In the genomic region with DNA sequence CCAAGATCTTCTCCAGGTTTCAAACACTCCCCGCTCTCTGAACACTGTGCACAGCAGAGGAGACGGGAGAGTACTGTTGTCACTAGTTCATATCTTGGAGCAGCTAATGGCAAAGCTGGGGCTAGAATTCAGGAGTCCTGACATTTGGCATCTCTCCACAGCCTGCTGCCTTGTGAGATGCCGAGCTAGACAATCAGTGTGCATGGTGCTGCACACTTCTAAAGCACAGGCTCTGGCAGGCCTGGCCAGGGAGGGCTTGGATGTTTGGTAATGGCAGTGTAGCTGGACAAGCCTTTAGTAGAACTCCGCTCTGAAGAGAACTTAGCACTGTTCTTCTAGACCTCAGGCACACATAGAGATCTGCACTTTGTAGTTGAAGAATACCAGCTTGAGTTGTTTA, we compare ENCODE assay signal across 22 mouse cellular contexts. TPM values are rescaled to one million over a fixed set of nuclear protein-coding genes. Genes with fewer than 3 reads are reported as not detected.
DNase-seq lines count a peak whose midpoint lies in the region; ATAC-seq and TF ChIP-seq lines count a peak whose summit lies in the region.
"Had no signal": no experiment of that assay in that cellular context is flagged by ENCODE, and none has a peak within 500 bp of the region (broad histone marks: within the 10 kb centered on the region; RNA-seq: fewer than 3 reads in every experiment).

No protein-coding gene starts in this region.

- H3K4me3 ChIP-seq in forebrain, embryonic 10.5 days = no peak overlapping the region
- H3K4me3 ChIP-seq in forebrain, embryonic 12.5 days (replicated peaks) = no peak overlapping the region
- H3K4me3 ChIP-seq in midbrain, postnatal 0 days (ENCODE audit: low read depth, low read length) = no peak overlapping the region
- H3K4me3 ChIP-seq in midbrain, embryonic 10.5 days = no peak overlapping the region
- H3K4me3 ChIP-seq: heart, adult 2 months; hindbrain, embryonic 12.5 days; limb, embryonic 12.5 days; midbrain, embryonic 12.5 days had no signal

- no peaks in the 10 kb centered on the region for H3K9me3 ChIP-seq in forebrain, embryonic 10.5 days
- no peaks in the 10 kb centered on the region for H3K9me3 ChIP-seq in forebrain, embryonic 12.5 days
- H3K9me3 ChIP-seq in midbrain, postnatal 0 days (ENCODE audit: low read length) = no peaks in the 10 kb centered on the region
- H3K9me3 ChIP-seq in midbrain, embryonic 10.5 days (replicated peaks) = no peaks in the 10 kb centered on the region
- H3K9me3 ChIP-seq: hindbrain, embryonic 12.5 days; limb, embryonic 12.5 days; midbrain, embryonic 12.5 days had no signal

- no peak for ATAC-seq in forebrain, embryonic 12.5 days (ENCODE audit: low FRiP score)
- ATAC-seq in midbrain, postnatal 0 days (ENCODE audit: low FRiP score) = no peak
- ATAC-seq: inflammation-experienced regulatory T-cells, adult 6 months had no signal

- no peak overlapping the region for H3K27ac ChIP-seq in forebrain, embryonic 10.5 days
- H3K27ac ChIP-seq in forebrain, embryonic 12.5 days = no peak overlapping the region
- no peak overlapping the region for H3K27ac ChIP-seq in midbrain, postnatal 0 days (ENCODE audit: low read depth, low read length)
- H3K27ac ChIP-seq in midbrain, embryonic 10.5 days (replicated peaks) = no peak overlapping the region
- H3K27ac ChIP-seq: heart, adult 2 months; hindbrain, embryonic 12.5 days; kidney, postnatal 0 days; limb, embryonic 12.5 days; midbrain, embryonic 12.5 days had no signal

- peak; percentile 9 for DNase-seq in forebrain, embryonic 10.5 days (ENCODE audit: extremely low spot score, low spot score)
- DNase-seq in midbrain, postnatal 0 days (ENCODE audit: low spot score) = peak; percentile 44
- DNase-seq in midbrain, embryonic 10.5 days (ENCODE audit: low spot score) = no peak
- peak; percentile 79 to 80 for DNase-seq in cerebellum, postnatal 10 days
- DNase-seq in thymus, postnatal 36 days = no peak
- no peak for DNase-seq in layer of hippocampus, adult 18-20 months (ENCODE audit: low spot score in 2 of 2)
- DNase-seq: adrenal gland, adult 8-10 months; B cell, adult 2 months; gastrocnemius, postnatal 25 days; heart, adult 2 months; kidney, adult 18-20 months; lung, adult 2 months; lung, postnatal 14 days; thymus, adult 2 months had no signal

- peaks cover 58% of the 10 kb centered on the region for H3K36me3 ChIP-seq in forebrain, embryonic 10.5 days (replicated peaks)
- H3K36me3 ChIP-seq in forebrain, embryonic 12.5 days (replicated peaks) = peaks cover 23% of the 10 kb centered on the region
- H3K36me3 ChIP-seq in midbrain, postnatal 0 days (ENCODE audit: insufficient read depth, low read length) = peaks cover 12% of the 10 kb centered on the region
- peaks cover 38% of the 10 kb centered on the region for H3K36me3 ChIP-seq in midbrain, embryonic 10.5 days

- H3K27me3 ChIP-seq in forebrain, embryonic 10.5 days (ENCODE audit: poor library complexity, severe bottlenecking) = no peaks in the 10 kb centered on the region
- no peaks in the 10 kb centered on the region for H3K27me3 ChIP-seq in forebrain, embryonic 12.5 days
- no peaks in the 10 kb centered on the region for H3K27me3 ChIP-seq in midbrain, postnatal 0 days (ENCODE audit: insufficient read depth, low read length)
- H3K27me3 ChIP-seq in midbrain, embryonic 10.5 days (ENCODE audit: low read depth, poor library complexity, severe bottlenecking) = no peaks in the 10 kb centered on the region
- H3K27me3 ChIP-seq: CH12.LX; hindbrain, embryonic 12.5 days; limb, embryonic 12.5 days; midbrain, embryonic 12.5 days had no signal

- H3K4me2 ChIP-seq in forebrain, embryonic 12.5 days = no peak overlapping the region
- H3K4me2 ChIP-seq in midbrain, postnatal 0 days (ENCODE audit: low read depth, low read length, poor library complexity, severe bottlenecking) = no peak overlapping the region
- H3K4me2 ChIP-seq: hindbrain, embryonic 12.5 days; limb, embryonic 12.5 days; liver, embryonic 11.5 days; midbrain, embryonic 12.5 days had no signal

- peaks cover 41% of the 10 kb centered on the region for H3K4me1 ChIP-seq in forebrain, embryonic 10.5 days
- H3K4me1 ChIP-seq in forebrain, embryonic 12.5 days = peaks cover 18% of the 10 kb centered on the region
- no peaks in the 10 kb centered on the region for H3K4me1 ChIP-seq in midbrain, postnatal 0 days (ENCODE audit: insufficient read depth, low read length)
- H3K4me1 ChIP-seq in midbrain, embryonic 10.5 days = peaks cover 20% of the 10 kb centered on the region

- TF ChIP-seq CTCF in midbrain, postnatal 0 days (IDR thresholded peaks at IDR 0.05) = no peak

- no peak overlapping the region for H3K9ac ChIP-seq in forebrain, embryonic 12.5 days
- no peak overlapping the region for H3K9ac ChIP-seq in midbrain, postnatal 0 days (replicated peaks; ENCODE audit: low read length, poor library complexity, severe bottlenecking)
- H3K9ac ChIP-seq: hindbrain, embryonic 12.5 days; limb, embryonic 12.5 days; midbrain, embryonic 12.5 days had no signal

- WGBS in forebrain, embryonic 10.5 days = 90% methylated on average over 4 of the region's 4 CpGs
- 84% methylated on average over 4 of the region's 4 CpGs for WGBS in forebrain, embryonic 12.5 days
- 74% methylated on average over 4 of the region's 4 CpGs for WGBS in midbrain, postnatal 0 days
- 91% methylated on average over 4 of the region's 4 CpGs for WGBS in midbrain, embryonic 10.5 days

RNA-seq across cellular contexts. Expression of gene Tor3a, which starts 28.2 kb away (rescaled TPM):
- polyA plus RNA-seq in forebrain, embryonic 10.5 days (2016; fragmentation: Nextera tagmentation; extraction: Ambion mirVana) = 5.4 and 6.2 TPM in 2 replicates
- polyA plus RNA-seq in forebrain, embryonic 12.5 days (2016; fragmentation: Nextera tagmentation; extraction: Ambion mirVana) = 4.1 and 5.3 TPM in 2 replicates
- total RNA-seq in midbrain, postnatal 0 days (2014; rRNA removed) = 2.6 and 3.3 TPM in 2 replicates
- 3.1 and 3.5 TPM in 2 replicates for polyA plus RNA-seq in midbrain, postnatal 0 days (2015; fragmentation: Nextera tagmentation; extraction: Ambion mirVana)
- 6.1 and 6.9 TPM in 2 replicates for polyA plus RNA-seq in midbrain, embryonic 10.5 days (2016; fragmentation: Nextera tagmentation; extraction: Ambion mirVana)
- total RNA-seq in layer of hippocampus, adult 18-20 months (2021) = 1 to 10 TPM; 7.1 to 7.6 TPM

Comparison
In these comparisons a context has a peak if more than half of its experiments do, and no peak if none do; other contexts are left out.
1. DNase-seq: peak in forebrain, embryonic 10.5 days (single experiment), midbrain, postnatal 0 days (single experiment) and cerebellum, postnatal 10 days (2 of 2); none in midbrain, embryonic 10.5 days (single experiment), thymus, postnatal 36 days (0 of 2) and layer of hippocampus, adult 18-20 months (0 of 2).